Mouse (Mus musculus) thymus, postnatal 25 days (tissue): ENCODE measurements around the gene Olfr826.
"Not testable (repeated sequence)": the region's sequence is repeated elsewhere in the genome, so short reads cannot be mapped to it uniquely, and the experiment has no call there.

Experiments used
- DNase-seq: peaks from one replicate; pipeline ENCODE4 v3.0.0; 2022

Gene Olfr826

DNA sequence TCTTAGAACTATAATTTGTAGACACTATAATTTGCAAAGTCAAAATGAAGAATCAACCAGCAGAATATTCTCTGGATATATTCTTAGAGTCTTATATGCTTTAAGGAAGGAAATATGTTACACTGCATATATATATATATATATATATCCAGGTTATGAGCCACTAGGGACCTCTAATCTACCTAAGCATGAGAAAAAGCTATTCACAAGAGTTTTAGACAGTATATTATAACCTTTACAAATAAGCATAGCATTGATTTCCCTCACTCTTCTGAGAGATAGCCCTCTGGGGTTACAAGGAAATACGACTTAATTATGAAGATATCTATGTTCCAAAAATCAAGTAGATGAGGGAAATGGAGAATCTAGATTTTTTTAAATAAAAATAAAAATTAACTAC is at the start of gene Olfr826:
Gene Olfr826 (minus strand): TSS at position 101 of the 400 bp plus-strand sequence.
- DNase-seq = no peak

DNA sequence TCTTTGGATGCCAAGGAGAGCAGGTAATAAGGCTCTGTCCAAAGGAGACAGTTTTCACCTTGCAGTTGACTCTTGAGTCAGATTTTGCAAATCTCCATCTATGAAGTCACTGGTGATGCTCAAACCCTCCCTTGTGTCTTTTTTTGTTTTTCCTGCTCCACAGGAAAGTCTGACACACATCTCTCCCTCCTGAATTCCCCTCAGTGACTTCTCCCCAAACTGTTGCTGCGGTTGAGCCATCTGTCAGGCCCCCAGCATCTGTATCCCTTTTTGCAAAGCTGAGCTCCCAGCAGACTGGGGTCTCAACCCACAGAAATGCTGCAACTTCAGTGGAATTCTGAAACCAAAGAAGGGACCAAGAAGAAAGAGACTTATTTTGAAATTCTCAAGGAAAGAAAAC is 48.1 kb upstream of the Olfr826 start:
- DNase-seq = no peak

DNA sequence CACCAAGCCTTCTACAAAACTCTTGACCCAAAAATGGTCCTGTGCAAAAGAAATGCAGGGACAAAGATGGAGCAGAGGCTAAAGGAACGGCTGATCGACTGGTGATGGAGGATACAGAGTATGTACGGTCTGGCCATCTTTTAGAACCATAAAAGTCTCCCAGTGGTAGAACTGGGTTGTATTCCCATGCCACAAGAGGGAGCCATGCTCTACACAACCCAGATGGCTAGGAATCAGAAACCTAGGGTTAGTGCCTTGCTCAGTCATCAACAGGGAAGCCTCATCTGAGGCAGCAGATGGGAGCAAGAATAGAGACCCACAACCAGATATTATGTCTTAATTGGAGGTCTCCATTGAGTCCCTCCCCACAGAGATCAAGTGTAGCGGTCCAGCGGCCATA is 45.6 kb upstream of the Olfr826 start:
- no peak for DNase-seq

DNA sequence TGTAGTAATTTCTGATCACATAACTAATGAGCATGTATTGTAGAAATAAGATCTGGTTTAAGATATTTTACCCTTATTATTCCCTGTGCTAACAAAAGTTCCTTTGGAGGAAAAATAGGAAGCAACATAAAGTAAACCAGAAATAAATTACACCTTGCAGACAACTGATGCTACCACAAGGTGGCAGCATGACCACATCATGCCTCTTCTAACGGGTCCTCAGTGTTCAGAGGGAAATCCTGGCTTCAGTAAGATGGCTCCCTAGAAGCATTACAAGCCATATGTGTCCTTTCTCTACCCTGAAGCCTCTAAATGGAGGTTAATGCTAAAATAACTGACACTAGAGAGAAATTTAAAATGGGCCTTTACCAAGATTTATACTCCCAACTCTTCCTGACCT is 44.3 kb upstream of the Olfr826 start:
- peak; percentile 32 for DNase-seq

DNA sequence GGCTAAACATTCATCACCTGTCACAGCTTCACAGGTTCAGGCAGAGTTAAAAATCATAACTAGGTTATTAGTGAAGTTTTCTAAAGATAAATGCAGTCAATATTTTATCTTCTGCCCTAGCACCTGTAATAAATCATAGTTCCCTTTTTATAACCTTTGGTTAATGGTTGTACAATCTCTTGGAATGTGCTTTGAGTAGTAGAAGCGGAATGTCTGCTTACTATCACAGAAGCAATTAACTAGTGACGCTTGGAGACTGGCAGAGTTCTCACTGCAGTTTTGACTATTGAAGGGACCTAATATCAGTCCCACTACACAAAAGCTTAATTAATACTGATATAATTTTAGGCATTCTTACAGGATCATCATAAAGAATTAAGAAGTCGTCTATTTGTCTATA is 41.0 kb upstream of the Olfr826 start:
- DNase-seq = no peak

DNA sequence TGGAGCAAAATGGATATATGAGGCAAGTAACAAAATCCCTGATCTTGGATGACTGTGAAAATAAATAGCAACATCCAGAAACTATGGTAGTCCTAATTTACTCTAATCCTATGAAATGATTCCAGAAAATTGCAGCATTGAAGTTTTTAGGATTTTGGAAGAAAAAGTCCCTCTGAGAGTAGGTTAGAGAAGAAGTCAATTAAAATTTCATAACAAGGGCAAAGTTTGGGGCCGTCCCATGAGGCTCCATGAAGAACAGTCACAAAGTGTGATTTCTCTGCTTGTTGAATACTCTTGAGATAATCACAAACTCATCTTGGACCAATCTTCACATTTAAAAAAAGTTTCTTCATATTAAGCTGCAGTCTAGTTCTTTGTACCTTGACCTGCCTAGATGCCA is 30.3 kb upstream of the Olfr826 start, which contains the start of gene Olfr827:
Gene Olfr827 (minus strand): TSS at position 101 of the 400 bp plus-strand sequence.
- no peak for DNase-seq

DNA sequence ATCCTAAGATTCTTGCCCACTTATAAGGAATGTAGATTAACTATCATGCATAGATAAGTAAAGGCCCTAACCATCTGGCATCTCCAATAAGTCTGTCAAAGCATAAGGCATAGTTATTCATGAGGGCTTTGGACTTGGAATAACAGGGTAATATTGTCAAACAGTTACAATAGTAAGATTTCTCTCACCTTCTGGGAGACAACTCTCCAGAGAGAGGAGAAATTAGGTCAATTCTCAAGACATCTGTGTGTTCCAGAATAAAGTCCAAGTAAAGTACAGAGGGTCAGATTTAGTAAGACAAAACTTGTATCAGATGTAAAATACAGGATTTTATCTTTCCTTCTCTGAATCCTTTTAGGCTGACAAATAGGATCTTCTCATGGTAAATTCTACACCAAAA is 17.3 kb downstream of the Olfr826 start, which contains the start of gene Olfr825:
Gene Olfr825 (minus strand): TSS at position 101 of the 400 bp plus-strand sequence.
- DNase-seq = no peak

DNA sequence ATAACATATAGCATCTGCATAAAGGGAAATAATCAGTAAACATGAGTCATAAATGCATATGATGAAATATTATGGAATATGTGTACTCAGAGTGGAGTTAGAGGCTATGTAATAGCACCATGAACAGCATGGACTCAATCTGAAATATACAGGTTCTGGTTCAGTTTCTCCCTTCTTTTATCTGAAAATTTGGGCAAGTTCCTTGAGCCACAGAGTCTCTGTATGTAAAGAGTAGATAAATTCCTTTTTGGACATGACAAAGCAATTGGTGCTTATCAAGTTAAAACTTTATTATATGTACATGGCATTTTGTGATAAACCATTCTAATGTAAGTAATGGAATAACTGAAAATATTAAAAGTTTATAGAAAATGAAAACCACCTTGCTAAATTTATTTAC is 18.8 kb downstream of the Olfr826 start:
- DNase-seq = no peak

DNA sequence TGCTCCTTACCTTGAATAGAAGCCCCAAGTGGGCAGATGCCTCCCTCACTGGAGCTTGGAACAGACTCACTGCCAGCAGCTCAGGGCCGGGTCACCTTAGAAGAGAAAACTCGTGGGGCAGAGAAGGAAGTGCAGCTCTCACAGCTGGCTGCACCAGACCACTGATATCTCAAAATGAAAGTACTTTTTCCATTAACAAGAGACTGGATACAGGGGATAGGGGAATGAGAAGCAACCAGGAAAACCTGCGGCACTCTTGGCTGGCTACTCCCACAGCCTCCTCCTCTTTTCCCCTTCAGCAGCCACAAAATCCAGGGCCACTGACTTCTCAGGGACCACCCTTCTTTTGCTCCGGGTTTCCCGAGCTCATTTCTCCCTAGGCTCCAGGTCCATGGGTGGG is 39.9 kb downstream of the Olfr826 start:
- no peak for DNase-seq

DNA sequence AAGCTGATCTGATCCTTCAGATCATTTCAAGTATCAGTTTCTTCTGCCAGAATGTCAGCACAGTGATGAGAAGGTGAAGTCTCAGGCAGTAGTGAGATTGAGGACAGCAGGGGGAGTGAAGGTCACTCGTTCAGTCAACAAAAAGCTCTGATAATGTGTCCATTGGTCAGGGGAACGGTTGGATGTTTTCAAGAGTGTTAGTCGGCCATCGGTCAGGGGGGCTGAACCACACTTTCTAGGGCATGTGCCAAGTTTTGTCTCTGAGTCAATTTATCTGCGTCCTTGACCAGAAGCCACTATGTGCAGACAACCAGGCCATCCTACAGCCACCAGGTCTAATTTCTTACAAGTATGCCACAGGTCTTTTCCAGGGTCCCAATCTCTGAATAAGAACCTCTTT is 41.5 kb downstream of the Olfr826 start:
- DNase-seq = not testable (repeated sequence)

DNA sequence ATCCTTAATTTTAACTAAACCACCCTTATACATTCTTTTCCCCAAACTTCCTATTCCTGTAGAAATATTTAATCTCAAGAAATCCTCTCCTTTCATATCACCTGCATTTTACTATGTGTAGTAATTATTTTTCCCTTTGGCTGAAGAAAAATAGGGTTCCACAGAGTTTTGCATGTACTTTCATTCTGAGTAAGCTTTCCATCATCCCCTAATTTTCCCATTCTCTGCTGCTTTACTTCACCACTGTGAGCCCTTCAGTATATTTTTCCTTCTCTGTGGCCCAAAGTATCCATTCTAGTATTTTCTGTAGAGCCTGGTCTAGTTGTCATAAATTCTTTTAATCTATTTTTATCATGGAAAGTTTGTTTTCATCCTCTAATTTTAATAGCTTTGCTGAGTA is 49.2 kb downstream of the Olfr826 start:
- no peak for DNase-seq

DNA sequence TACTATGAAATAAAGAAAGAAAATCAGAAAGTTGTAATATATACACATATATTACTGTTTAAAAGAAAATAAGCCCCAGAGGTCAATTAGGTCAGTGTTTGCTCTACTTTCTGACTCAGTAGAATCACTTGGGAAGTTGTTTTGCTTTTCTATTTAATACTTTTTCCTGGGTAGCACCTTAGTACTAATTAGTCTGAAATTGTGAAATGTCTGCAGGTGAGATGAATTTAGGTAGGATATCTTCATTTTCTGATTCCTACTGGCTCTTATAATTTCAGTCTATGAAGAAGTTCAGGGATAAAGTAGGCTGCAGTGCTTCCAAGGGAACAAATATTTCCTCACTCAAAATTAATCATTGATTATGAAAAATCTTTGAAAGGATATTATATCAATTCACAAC is 54.1 kb downstream of the Olfr826 start, which contains the start of gene Olfr824:
Gene Olfr824 (minus strand): TSS at position 101 of the 400 bp plus-strand sequence.
- not testable (repeated sequence) for DNase-seq
